Mouse (Mus musculus): Measurements from ENCODE around the gene Armc9. TPM values are rescaled to one million over a fixed set of nuclear protein-coding genes. Genes with fewer than 3 reads are reported as not detected.

The Armc9 gene
- polyA plus RNA-seq, 1 experiment from 2014 or later, result 41.2 TPM

DNA sequence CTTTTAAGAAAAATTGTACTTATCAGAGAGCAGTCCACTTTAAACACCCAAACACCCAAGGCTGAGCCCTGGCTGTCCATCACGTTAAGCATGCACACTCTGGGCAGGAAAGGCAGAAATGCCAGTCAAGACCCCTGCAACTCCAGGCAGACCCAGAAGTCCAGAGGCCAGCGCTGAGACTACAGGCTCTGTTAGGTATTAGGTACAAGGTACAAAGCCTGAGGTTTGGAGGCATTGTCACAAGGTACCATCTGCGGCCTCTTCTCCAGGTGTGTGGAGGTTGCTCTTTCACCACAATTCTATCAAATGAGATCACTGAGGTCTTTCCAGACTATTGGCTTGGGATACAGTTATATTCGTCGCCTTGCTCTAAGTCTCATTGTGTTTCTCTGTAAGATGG lies 139.3 kb downstream of the Armc9 start:
- 89% methylated on average over 5 of the region's 5 CpGs for WGBS
- H3K27ac ChIP-seq (replicated peaks), result no peak overlapping the region
- H3K4me1 ChIP-seq, result peaks cover 13% of the 10 kb centered on the region; the same call in 1 of the 2 replicates
- H3K4me2 ChIP-seq (replicated peaks), result no peak overlapping the region
- H3K27me3 ChIP-seq, result no peaks in the 10 kb centered on the region
- H3K9me3 ChIP-seq, result no peaks in the 10 kb centered on the region
- no peak for ATAC-seq (ENCODE audit: low FRiP score, low read depth)
- H3K9ac ChIP-seq (replicated peaks), result no peak overlapping the region
- no peaks in the 10 kb centered on the region for H3K36me3 ChIP-seq
- H3K4me3 ChIP-seq, result no peak overlapping the region

DNA sequence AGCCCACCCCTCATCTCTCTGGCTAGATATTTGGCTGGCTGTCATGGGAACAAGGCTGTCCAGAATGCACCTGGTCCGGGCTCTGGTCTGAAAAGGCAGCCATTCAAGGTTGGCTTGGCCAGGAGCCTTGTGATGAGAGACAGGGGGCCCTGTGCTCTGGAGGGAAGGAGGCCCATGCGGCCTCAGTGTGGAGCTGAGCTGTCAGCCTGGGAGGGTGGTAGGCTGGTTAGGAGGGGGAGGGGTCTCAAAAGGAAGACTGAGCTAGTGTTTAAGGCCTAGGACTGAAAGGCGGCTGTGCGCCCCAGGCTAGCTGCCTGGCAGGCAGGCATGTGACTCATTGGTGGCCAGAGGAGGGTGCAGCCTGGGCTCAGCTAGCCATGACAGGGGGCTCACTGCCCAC lies 139.9 kb downstream of the Armc9 start:
- WGBS, result 13% methylated on average over 4 of the region's 4 CpGs
- no peak overlapping the region for H3K27ac ChIP-seq (replicated peaks)
- no peak overlapping the region for H3K9ac ChIP-seq (replicated peaks)
- H3K27me3 ChIP-seq, result no peaks in the 10 kb centered on the region
- H3K4me2 ChIP-seq (replicated peaks), result no peak overlapping the region
- ATAC-seq (ENCODE audit: low FRiP score, low read depth), result peak; percentile 56; the same call in 1 of the 2 replicates
- H3K36me3 ChIP-seq, result no peaks in the 10 kb centered on the region
- no peak overlapping the region for H3K4me3 ChIP-seq
- peaks cover 13% of the 10 kb centered on the region; the same call in 1 of the 2 replicates for H3K4me1 ChIP-seq
- H3K9me3 ChIP-seq, result no peaks in the 10 kb centered on the region

DNA sequence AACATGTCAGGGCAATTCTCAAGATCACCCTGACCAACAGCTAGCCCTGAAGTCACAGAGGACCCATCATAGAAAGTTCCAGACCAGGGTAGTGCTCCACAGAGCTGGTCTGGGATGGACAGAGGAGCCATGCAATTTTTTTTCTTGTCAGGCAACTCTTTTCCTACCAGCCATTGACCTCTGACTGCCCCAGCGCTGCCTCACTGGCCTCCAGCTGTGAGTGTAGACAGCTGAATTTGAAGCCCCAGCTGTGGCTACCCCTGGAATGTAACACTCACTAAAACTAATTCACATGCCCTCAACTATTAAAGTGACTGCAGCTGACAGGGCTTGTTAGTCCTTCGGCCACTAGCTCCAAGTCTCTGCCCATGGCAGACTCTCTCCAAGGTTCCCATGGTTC lies 145.5 kb downstream of the Armc9 start:
- no peak overlapping the region for H3K4me2 ChIP-seq (replicated peaks)
- H3K9ac ChIP-seq (replicated peaks), result no peak overlapping the region
- peaks cover 19% of the 10 kb centered on the region for H3K4me1 ChIP-seq
- no peaks in the 10 kb centered on the region for H3K36me3 ChIP-seq
- 46% methylated on average over 2 of the region's 2 CpGs for WGBS
- H3K9me3 ChIP-seq, result no peaks in the 10 kb centered on the region
- no peak overlapping the region for H3K4me3 ChIP-seq
- no peak overlapping the region for H3K27ac ChIP-seq (replicated peaks)
- ATAC-seq (ENCODE audit: low FRiP score, low read depth), result no peak
- H3K27me3 ChIP-seq, result peaks cover 48% of the 10 kb centered on the region

DNA sequence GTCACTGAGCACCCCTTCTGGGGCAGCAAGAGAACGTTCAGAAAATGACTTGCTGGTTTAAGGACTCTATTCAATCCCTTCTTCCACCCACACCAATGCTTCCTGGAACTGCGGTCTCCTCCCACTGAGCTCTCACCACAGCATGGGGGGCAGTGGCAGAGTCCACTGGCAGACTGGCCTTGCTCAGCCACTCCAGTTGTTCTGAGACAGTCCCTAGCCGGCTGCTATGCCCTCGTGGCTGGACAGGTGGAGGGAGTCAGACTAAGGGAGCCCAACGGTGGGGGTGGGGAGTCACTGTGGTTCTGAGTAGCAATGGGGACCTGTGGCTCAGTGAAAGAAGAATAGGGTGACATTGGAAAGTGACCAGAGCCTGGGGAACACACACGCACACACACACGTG lies 146.2 kb downstream of the Armc9 start:
- Histone ChIP-seq H3K36me3 (no peaks in the 10 kb centered on the region), H3K9me3 (no peaks in the 10 kb centered on the region), H3K4me1 (peaks cover 16% of the 10 kb centered on the region), H3K9ac (replicated peaks) (no peak overlapping the region), H3K27me3 (peaks cover 55% of the 10 kb centered on the region), H3K4me3 (no peak overlapping the region), H3K4me2 (replicated peaks) (no peak overlapping the region), H3K27ac (replicated peaks) (no peak overlapping the region)
- ATAC-seq (ENCODE audit: low FRiP score, low read depth), result no peak
- 62% methylated on average over 7 of the region's 7 CpGs for WGBS

- Histone ChIP-seq H3K9me3 (no peaks in the 10 kb centered on the region), H3K4me2 (replicated peaks) (no peak overlapping the region), H3K27me3 (peaks cover 62% of the 10 kb centered on the region), H3K36me3 (no peaks in the 10 kb centered on the region), H3K9ac (replicated peaks) (no peak overlapping the region), H3K4me1 (peaks cover 16% of the 10 kb centered on the region), H3K27ac (replicated peaks) (no peak overlapping the region), H3K4me3 (no peak overlapping the region)
- ATAC-seq (ENCODE audit: low FRiP score, low read depth), result no peak
- WGBS, result 49% methylated on average over 6 of the region's 6 CpGs
Measured at GRCm38 (mm10) chr1:86301221-86302091, 146.9 kb downstream of the Armc9 start.

GRCm38 (mm10) chr1:86302532-86302931 lies 148.0 kb downstream of the Armc9 start, which contains the start of gene B3gnt7:
B3gnt7 (plus strand) TSS chr1:86302832.
- no peak for ATAC-seq (ENCODE audit: low FRiP score, low read depth)
- Histone ChIP-seq H3K36me3 (no peaks in the 10 kb centered on the region), H3K4me2 (replicated peaks) (peak within 1 kb of the TSS; percentile 97), H3K4me1 (peaks cover 16% of the 10 kb centered on the region), H3K9me3 (no peaks in the 10 kb centered on the region), H3K4me3 (peak within 1 kb of the TSS; percentile 60), H3K27ac (replicated peaks) (no peak within 1 kb of the TSS), H3K27me3 (peaks cover 69% of the 10 kb centered on the region), H3K9ac (replicated peaks) (peak within 1 kb of the TSS; percentile 59)
- 21% methylated on average over 6 of the region's 6 CpGs for WGBS

- Histone ChIP-seq H3K9ac (replicated peaks) (peak overlapping the region; percentile 59), H3K36me3 (no peaks in the 10 kb centered on the region), H3K4me3 (peak overlapping the region; percentile 60), H3K9me3 (no peaks in the 10 kb centered on the region), H3K27ac (replicated peaks) (no peak overlapping the region), H3K4me1 (peaks cover 16% of the 10 kb centered on the region), H3K4me2 (replicated peaks) (peak overlapping the region; percentile 97), H3K27me3 (peaks cover 69% of the 10 kb centered on the region)
- under 1% methylated on average over 65 of the region's 65 CpGs for WGBS
- ATAC-seq (ENCODE audit: low FRiP score, low read depth), result peak; percentile 71
Measured at GRCm38 (mm10) chr1:86303063-86303872, 148.7 kb downstream of the Armc9 start.

- Histone ChIP-seq H3K4me2 (replicated peaks) (peak overlapping the region; percentile 97), H3K4me3 (peak overlapping the region; percentile 60), H3K9me3 (no peaks in the 10 kb centered on the region), H3K9ac (replicated peaks) (peak overlapping the region; percentile 59), H3K36me3 (no peaks in the 10 kb centered on the region), H3K27ac (replicated peaks) (no peak overlapping the region), H3K4me1 (peaks cover 16% of the 10 kb centered on the region), H3K27me3 (peaks cover 69% of the 10 kb centered on the region)
- ATAC-seq (ENCODE audit: low FRiP score, low read depth), result no peak
- WGBS, result 2% methylated on average over 16 of the region's 16 CpGs
Measured at GRCm38 (mm10) chr1:86303873-86304250, 149.3 kb downstream of the Armc9 start.

GRCm38 (mm10) chr1:86306686-86307085 lies 152.1 kb downstream of the Armc9 start:
- WGBS, result 84% methylated on average over 3 of the region's 3 CpGs
- Histone ChIP-seq H3K27ac (replicated peaks) (no peak overlapping the region), H3K9me3 (no peaks in the 10 kb centered on the region), H3K9ac (replicated peaks) (no peak overlapping the region), H3K4me3 (no peak overlapping the region), H3K4me2 (replicated peaks) (no peak overlapping the region), H3K27me3 (peaks cover 55% of the 10 kb centered on the region), H3K4me1 (peaks cover 30% of the 10 kb centered on the region), H3K36me3 (no peaks in the 10 kb centered on the region)
- ATAC-seq (ENCODE audit: low FRiP score, low read depth), result no peak

DNA sequence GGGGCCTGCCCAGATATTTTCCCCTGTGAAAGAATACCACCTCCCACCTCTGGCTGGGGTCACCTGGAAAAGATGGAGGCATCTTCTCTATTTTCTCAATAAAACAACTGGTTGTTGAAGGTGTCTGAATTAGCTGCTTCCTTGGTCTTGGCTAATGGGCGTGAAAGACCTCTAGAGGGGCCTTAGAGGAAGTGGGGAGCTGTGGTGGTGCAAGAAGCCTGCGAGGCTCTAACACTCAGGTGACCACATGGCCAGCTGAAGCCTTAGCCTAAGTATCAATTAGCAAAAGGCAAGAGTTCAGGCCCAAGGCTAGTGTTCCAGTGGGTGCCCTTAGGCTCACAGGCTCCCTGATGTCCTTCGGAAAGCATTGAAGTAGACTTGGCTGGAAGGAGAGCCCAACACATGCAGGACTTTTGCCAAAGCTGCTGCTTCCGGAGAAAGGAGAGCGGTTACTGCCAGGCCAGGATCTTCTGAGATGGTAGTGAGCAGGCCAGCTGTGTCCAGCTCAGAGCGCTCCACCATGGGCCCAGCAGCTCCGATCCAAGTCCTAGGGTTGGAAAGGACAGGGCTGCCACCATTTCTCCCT lies 152.7 kb downstream of the Armc9 start:
- peaks cover 31% of the 10 kb centered on the region for H3K4me1 ChIP-seq
- H3K9me3 ChIP-seq, result no peaks in the 10 kb centered on the region
- no peak overlapping the region for H3K27ac ChIP-seq (replicated peaks)
- H3K27me3 ChIP-seq, result peaks cover 49% of the 10 kb centered on the region
- H3K4me2 ChIP-seq (replicated peaks), result no peak overlapping the region
- no peaks in the 10 kb centered on the region for H3K36me3 ChIP-seq
- no peak overlapping the region for H3K4me3 ChIP-seq
- 89% methylated on average over 7 of the region's 7 CpGs for WGBS
- no peak for ATAC-seq (ENCODE audit: low FRiP score, low read depth)
- H3K9ac ChIP-seq (replicated peaks), result no peak overlapping the region

GRCm38 (mm10) chr1:86307871-86308641 lies 153.5 kb downstream of the Armc9 start:
- Histone ChIP-seq H3K27me3 (peaks cover 42% of the 10 kb centered on the region), H3K4me2 (replicated peaks) (no peak overlapping the region), H3K4me1 (peaks cover 26% of the 10 kb centered on the region), H3K4me3 (no peak overlapping the region), H3K9me3 (no peaks in the 10 kb centered on the region), H3K9ac (replicated peaks) (no peak overlapping the region), H3K36me3 (no peaks in the 10 kb centered on the region), H3K27ac (replicated peaks) (no peak overlapping the region)
- WGBS, result 36% methylated on average over 4 of the region's 4 CpGs
- no peak for ATAC-seq (ENCODE audit: low FRiP score, low read depth)
